Mouse (Mus musculus) urinary bladder, postnatal 36 days (tissue): ENCODE results near the gene Snorc.

Experiments
- DNase-seq, 2 experiments: peaks; one replicate each; pipeline ENCODE4 v3.0.0; 2022; ENCODE audit warnings: low spot score in 2 of 2, mixed read lengths in 1 of 2

Snorc gene

DNA sequence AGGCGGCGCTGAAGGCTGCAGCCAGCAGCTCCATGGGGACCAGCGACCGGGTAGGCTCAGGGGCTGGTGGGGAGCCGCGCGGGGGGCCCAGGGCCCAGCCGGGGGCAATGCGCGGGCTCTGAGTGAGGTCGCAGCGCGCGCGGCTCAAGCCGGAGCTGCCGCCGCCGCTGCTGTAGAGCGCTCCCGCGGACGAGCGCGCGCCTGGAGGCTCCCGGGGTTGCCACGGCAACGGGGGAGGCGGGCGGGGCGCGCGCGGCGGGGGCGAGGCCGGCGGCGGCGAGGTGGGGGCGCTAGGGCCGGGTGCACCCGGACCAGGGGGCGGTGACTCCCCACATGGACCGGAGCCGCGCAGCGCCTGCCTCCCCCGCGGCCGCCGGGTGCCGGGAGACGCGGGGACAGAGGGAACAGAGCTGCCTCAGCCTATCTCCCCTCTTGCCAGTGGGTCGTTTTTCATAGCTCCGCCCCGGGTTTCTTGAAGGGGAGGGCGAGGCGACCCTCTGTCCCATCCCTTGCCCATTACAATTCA lies 40.2 kb downstream of the Snorc start:
- DNase-seq = peak in 1 of 2 experiments; percentile 8

DNA sequence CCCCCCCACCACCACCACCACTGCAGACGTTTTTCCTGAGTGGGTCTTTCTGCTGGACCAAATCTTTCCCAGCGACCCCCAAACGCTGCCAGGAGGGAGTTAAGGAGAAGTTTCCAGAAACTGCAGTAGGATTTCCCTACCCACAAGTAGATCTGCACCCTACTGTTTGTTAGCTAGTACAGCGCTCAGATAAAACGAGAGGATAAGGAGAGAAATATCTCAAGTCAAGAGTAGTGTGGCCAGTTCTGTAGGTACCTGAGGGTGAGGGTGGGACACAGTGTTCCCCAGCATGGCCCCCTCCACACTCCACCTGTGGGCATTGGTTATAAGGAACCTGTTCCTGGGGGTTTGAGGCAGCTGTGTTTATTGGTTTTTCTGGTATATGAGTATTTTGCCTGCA lies 40.8 kb downstream of the Snorc start:
- no peak for DNase-seq

DNA sequence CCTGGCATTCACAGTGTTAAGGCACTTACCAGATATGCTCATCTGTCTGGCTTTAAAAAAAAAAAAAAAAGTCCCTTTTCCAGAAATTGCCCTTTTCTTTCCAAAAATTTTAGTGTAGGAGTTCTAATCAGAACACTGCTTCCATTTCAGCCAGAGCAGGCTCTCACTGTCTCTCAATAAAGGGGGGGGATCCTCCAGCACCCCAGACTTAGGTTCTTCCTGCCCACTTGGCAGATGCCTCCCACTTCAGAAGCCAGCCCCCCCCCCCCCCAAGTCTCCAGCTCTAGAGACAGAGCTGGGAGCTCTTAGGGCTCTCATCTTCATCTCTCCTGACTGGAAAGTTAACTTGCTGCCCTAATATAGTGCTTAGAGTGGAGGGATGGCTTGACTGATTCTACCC lies 50.4 kb downstream of the Snorc start:
- no peak for DNase-seq

- DNase-seq = no peak
Measured at GRCm38 (mm10) chr1:87521523-87521922, 51.5 kb downstream of the Snorc start.

DNA sequence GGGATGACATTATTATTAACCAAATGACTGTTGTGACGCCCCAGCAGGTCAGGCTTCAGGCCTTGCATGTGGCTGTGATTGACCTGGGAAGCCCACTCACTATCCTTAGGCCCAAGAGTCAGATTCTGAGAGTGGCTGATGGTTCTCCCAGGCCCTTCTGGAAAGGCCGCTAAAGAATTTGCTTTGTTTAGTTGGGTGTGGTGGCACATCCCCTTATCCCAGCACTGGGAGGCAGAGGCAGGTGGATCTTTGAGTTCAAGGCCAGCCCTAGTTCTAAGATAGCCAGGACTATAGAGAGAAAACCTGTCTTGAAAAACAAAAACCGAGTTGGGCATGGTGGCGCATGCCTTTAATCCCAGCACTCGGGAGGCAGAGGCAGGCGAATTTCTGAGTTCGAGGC lies 55.0 kb downstream of the Snorc start:
- no peak for DNase-seq
